Mouse (Mus musculus) layer of hippocampus, postnatal 14 days (tissue): Measurements from ENCODE around the gene Arhgap23. TPM values are rescaled to one million over a fixed set of nuclear protein-coding genes. Genes with fewer than 3 reads are reported as not detected.

Source experiments
- DNase-seq, 2 experiments: peaks; one replicate each; pipeline ENCODE4 v3.0.0; 2021 to 2022; ENCODE audit warnings: low spot score in 2 of 2, mixed read lengths in 1 of 2
- total RNA-seq, 2 experiments: library from RNA; stranded (reverse); gene quantifications; 2 replicates each; pipeline ENCODE4 v1.2.3; 2021

Arhgap23 gene
- total RNA-seq, 2 experiments from 2014 or later: 66.7 to 70.0 TPM

DNA sequence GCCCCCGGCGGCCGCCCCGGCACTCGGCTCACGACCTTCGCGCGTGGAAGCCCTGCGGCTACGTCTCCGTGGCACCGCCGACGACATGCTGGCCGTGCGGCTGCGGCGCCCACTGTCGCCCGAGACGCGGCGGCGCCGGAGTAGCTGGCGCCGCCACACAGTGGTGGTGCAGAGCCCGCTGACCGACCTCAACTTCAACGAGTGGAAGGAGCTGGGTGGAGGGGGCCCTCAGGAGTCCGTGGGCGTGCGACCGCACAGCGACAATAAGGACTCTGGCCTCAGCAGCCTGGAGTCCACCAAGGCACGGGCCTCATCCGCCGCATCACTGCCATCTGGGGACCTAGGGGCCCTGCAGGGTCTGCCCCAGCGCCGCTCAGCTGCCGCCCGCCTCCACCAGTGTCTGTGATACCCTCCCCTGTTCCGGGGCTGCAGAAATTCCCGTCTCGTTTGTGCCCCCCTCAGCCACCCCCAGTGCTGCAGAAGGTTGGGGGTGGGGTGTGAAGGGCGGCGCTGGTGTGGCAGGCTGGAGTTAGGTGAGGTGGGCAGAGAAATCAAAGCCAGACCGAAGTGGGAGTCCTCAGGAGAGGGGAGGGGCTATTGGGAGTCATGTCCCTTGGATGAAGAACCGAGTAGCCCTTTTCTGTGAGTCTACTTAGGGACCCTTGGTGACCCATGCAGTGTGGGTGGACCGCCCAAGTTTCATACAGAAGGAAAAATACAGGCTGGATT, 85.6 kb downstream of the Arhgap23 start:
- no peak for DNase-seq

DNA sequence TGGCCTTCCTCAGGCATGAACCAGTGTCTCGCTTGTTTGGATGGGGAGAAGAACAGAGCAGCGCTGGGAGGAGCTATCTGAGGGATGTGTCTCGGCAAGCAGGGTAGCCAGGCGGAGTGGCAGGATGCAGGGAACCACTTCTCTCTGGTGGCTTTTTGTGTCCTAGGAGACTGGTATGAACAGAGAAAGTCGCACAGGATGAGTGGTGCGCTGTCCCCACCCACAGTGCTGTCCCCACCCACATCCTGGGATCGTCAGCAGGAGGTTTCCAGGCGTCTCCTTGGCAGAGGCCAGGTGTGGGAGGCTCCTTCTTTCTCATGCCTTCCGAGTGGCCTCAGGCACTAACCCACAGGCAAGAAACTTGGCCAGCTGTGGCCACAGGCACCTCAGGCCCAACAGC, 87.0 kb downstream of the Arhgap23 start:
- DNase-seq: no peak

DNA sequence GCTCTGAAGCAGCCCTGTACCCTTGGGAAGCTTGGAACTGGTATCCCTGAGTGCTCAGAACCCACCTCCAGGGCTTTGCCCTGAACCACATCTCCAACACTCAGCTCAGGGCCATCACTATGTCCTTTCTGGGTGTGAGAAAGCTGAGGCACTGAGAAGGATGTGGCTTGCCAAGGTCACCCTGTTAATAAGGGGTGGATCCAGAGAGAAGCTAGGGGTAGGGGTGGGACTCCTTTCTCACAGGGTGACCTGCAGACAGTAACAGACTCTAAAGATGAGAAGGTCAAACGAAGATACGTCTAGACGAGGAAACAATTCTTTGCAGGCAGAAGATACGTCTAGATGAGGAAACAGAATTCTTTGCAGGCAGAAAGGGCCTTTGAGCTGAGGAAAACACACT, 87.5 kb downstream of the Arhgap23 start:
- no peak for DNase-seq

DNA sequence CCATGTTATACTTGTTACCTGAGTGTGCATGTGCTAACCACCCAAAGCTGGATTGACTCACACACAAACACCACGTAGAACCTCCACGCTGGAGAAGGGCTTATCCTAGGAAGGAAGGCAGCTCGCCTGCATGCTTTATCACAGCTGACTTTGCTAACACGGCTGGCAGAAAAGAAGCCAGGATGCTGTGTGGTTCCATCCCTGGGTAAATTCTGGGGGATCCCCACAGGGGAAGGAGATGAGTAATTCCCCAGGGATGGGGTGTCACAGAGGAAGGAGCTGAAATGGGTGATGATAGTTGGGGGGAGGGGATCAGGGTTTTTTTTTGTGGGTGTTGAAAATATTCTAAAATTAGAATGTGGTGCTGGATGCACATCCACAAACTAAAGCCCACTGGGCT, 90.5 kb downstream of the Arhgap23 start:
- DNase-seq: no peak

DNA sequence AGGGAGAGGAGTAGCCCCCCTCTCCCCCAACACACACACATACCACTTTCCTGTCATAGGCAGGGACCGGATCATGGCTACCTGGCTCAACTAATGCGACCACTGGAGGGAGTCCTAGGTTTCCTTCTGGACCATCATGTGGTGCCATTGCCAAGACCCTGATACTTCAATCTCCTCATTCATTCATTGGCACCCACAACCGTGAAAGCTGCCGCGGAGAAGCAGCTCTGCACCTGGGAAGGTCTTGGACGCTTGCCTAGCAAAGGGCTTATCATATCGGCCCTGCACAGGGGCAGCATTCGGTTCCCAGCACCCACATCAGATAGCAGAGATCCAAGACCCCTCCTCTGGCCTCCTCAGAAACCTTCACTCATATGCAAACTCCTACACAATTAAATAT, 91.0 kb downstream of the Arhgap23 start:
- DNase-seq: no peak

DNA sequence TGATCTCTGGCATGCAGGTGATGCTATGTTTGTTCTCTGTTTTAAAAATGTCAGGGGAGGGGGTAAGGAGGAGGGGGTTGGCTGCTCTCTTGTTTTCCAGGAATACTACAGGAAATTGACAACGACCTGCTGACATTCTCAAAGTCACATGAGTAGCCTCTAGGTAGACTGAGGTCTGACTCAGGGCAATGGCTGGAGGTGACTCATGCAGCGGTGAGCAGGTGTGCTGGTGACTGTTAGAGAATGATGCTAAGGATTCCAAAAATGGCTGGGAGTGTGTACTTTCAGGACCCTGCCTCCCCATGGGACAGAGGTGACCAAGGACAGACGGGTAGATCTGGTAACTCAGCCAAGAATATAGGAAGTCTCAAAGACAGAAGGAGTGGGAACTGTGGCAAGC, 92.9 kb downstream of the Arhgap23 start:
- no peak for DNase-seq

DNA sequence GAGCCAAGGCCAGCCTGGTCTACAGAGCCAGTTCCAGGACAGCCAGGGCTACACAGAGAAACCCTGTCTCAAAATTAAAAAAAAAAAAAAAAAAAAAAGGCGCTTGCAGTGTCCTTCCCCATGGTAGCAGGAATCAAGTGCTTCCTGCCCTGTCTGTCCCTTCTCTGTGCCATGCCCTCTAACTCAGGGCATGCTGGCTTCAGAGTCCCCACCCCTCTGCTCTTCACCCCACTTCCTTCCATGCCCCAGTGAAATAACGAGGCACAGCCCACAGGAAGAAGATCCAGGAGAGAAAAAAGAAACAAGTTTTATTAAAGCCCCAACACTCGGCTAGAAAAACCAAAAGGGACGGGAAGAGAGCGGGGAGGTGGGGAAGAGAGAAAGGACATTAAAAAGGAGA, 93.7 kb downstream of the Arhgap23 start:
- DNase-seq: no peak

DNA sequence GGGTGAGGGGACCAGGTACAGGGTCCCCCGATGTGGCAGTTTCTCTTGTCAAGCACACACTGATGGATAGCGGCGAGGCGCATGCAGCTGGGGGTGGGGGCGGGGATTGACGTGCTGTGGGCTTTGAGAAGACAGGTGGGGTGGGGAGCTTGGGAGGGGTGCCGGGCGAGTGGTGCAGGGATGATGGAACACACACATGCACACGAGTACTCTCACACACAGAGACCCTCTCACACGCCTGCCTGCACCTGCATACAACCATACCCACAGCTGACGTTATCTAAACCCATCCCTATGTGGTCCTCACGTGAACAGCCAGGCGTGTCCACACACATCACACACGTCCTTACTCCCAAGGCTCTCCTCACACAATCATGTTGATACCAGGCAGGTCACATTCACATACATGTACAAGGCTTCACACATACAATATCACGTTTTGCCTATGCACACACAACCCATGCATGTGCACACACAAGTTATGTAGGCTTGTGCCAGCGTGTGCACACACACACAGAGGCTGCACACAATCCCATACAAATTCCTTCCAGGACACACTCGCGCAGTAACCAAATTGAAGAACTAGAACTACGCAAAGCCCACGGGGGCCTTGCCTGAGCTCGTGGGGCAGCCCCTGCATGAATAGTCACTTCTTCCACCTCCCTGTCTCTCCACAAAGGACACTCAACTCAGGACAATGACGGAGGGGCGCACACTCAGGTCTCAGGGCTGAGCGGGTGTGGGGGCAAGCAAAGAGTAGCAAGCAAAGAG, 94.6 kb downstream of the Arhgap23 start:
- no peak for DNase-seq

DNA sequence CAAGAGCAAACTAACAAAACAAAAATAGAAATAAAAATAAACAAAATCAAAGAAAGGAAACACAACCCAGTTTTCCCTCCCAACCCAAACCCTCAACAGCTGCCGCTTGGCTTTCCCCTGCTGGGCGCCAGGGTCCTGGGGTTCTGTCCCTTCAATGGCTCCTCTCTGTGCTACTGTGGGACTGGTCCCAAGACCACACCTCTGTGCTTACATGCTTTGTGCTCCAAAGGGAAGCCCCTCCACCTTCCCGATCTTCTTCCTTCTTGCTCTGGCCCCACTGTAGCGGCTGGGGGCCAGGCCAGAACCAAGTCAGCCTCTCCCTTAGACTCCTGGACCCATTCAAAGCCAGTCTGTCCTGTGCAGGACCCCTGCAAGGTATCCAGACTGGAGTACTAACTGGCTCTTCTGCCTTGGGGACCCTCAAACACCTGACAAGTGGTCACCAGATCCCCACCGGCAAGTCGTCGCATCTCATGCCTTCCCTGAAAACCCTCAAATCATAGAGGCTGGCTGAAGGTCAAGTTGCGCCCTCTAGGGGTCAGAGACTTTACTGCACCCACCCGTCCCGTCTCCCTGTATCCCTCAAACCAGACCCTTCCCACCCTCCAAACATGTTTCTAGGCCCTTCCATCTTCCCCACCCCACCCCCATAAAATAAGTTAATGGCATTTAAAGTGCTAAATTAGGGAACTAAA, 95.8 kb downstream of the Arhgap23 start:
- peak; percentile 61 to 62 for DNase-seq

DNA sequence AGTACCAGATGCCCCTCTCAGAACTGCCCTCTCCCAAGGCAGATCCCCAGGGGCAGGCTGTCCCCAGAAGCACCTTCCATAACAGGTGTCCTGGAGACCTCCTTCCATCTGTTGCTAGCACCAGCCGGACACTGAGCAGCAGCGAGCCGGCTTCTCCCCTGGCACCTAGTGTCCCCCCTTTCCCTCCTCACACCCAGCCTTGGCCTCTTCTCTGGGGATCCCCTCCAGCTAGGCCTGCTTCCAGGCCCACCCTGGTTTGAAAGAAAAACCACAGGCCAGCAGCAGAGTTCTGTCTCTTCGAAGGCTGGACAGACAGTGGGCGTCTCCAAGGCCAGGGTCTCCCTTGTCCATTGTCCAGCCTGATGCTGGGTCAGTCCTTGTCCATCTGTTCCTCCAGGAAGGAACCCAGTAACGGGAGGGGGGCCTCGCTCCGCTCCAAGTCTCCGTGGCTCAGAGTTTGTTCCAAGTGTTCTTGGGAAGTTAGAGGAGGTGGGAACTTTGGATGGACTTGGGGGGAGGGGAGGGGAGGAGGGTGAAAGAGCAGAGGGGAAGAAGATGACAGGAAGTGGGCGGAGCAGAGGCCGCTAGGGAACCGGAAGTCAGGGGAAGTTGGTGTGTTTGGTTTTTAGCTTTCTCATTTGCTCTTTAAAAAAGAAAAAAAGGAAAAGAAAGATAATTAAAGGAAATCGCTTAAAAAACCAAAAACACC, 96.5 kb downstream of the Arhgap23 start:
- DNase-seq: no peak

DNA sequence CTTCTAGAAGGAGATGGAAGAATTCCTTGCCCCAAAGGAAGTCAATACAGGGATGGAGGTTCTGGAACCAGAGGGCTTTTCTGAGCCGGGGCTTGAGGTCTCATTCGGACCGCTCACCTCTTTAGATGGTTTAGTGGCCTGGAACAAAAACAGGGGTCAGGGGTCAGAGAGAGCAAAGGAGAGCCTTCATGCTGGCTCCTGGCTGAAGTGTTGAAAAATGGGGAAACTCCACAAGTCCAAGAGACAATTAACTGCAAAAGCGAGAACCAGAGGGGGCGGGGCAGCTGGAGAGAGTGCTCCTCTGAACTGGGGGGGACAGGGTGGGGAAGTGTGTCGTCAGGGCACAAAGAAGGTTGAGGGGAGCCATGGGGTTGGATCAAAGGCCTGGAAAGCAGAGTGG, 97.2 kb downstream of the Arhgap23 start:
- no peak for DNase-seq

DNA sequence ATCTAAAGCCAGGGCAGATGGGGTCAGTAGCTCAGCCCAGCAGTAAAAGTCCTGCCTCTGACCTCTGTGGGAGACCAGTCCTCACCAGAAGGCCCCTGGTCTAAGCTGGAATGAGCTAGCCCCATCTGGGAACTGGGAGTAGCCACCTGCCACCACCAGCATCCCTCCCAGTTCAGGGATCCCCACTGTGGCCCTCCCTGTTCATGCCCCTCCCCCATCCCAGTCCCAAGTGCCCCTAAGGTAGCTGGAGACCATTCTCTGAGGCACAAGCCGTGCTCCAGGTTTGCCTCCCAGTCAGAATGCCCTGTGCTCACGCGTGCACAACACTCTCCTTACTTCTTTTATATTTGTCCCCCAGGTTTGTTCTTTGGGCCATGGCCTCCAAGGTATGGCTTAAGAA, 97.7 kb downstream of the Arhgap23 start:
- DNase-seq: no peak

DNA sequence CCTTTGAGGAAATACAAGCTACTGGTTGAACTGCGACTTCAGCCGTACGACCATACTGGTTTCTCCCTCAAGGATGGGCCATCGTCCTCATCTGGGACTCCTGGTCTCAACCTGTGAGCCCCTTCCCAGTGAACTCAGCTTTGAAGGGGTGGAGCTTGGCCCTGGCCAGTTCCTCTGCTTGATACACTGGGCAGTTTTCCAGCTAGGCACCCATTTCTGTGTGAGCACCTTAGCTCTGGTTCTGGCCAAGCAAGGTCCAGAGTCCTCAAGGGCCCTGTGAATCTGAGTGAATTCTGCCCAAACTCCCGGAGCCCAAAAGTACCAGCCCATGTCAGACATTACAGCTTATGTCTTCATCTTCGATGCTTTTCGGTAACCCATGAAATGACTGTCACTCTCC, 105.2 kb downstream of the Arhgap23 start:
- DNase-seq: no peak

DNA sequence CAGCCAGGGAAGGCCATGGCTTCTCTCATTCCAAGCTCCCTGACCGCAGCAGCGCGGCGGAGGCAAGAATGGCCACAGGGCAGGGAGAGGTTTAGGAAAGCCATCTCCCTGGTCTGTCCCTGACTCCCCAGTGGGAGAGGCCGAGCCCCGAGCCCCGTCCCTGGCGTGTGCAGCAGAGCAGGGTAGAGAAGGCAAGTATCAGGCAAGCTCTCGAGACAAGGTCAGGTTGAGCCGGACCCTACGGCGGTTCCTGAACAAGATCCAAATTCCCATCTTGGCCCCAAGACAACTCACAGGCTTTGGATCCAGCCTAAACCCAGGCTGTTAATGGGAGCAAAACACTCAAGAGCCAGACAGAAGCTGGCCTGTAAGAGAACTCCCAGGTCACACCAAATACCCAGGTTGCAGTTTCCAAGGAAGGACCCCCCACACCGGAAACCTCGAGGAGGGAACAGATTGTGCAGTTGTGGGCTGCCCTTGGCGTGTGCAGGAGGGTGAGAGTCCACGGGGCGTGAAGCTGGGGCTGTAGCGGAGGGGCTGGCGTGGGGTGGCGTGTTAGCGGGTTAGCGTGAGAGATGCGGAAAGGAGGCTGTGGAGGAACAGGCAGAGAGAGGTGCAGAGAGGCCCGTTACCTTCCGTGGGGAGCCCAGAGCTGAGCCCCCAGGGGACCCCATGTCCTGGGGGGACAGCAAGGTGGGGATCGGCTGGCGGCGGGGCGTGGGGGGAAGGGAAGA, 106.6 kb downstream of the Arhgap23 start:
- DNase-seq: no peak

DNA sequence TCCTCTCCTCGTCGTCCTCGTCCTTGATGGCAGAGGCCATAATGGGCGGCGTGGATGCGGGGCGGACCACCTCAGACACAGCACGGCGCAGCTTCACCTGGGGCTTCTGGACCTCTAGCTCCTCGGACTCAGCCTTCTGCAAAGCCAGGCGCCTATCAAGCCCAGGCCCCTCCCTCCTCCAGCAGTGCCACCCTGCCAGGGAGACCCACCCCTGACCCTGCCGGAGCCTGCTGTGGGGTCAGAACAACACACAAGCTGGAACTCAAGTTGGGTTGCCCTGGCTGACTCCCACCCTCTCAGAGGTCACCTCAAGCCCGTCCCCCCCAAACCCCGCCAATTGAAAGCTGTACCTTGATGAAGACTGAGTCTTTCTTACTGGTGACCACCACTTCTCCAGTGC, 107.8 kb downstream of the Arhgap23 start:
- DNase-seq: no peak

DNA sequence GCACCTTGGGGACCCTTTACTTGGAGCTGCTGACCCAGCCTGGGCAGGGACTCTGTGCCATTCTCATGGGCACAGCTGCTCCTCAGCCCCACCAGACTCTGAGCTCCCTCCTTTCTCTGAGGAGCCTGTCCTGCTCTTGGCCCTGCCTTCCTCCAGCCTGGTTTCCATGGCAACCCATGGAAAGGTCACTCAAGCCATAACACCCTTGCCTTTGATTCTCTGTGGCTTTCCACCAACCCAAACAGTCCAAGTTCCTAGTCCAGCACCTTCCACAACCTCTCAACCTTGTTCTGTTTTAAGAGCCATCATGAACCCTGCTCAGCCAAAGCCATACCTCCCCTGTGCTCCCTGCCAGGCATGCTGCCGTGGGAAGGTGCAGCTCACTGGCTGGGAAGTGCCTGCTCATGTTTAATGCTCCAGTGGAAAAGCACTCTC, 108.5 kb downstream of the Arhgap23 start:
- no peak for DNase-seq

DNA sequence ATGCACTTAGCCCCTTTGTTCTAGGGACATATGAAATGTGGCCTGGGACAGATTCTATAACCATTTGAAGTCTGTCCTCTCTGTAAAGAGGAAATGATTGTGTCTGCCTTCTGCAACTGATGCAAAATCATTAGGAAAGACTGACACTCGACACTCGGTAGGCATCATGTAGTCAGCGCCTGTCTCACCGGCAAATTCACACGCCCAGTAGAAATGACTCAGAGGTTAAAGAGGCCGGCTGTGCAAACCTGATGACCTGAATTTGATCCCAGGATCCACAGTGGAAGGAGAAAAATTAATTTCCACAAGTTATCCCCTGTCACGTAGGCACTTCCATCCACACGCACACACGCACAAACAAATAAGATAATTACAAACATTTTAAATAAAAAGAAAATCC, 109.0 kb downstream of the Arhgap23 start:
- DNase-seq: no peak

DNA sequence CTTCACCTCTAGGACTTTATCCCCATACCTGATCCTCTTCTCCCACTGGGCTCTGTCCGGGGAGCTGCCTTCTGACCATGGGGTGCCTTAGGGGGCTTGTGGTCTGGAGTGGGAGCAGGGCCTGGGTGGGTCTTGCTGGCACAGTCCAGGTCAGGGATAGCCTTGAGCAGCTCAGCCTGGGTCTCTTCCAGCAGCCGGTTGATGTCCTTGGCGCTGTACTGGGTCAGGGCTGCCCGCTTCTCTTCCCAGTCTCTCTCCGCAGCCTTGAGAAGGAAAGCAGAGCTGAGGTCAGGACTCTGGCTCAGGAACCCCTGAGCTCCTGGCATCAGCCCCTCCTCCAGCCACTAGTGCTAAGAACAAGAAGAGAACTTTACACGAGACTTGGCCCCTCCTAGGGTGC, 110.0 kb downstream of the Arhgap23 start:
- DNase-seq: no peak

DNA sequence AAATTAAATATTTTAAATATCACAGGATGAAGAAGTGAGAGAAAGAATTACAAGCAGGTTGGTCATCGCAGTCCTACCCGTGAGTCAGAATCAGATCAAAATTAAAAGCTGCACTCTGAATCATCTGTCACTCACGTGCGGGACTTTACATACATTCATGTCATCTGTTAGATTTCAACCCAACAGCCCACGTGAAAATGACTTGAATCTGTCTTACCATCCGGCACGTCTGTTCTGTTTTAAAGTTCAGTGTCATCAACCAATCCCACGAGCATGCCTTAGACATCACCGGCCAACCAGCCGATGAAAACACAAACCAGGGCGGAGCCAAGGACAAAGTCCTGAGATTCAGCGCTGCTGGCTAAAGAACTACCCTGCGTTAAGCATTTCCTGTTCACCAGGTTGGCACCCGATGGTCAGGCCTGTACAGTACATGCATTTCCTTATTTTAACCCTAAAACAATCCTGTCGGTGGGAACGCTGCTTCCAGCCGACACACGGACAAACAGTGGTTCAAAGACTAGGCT, 113.0 kb downstream of the Arhgap23 start:
- DNase-seq: no peak

DNA sequence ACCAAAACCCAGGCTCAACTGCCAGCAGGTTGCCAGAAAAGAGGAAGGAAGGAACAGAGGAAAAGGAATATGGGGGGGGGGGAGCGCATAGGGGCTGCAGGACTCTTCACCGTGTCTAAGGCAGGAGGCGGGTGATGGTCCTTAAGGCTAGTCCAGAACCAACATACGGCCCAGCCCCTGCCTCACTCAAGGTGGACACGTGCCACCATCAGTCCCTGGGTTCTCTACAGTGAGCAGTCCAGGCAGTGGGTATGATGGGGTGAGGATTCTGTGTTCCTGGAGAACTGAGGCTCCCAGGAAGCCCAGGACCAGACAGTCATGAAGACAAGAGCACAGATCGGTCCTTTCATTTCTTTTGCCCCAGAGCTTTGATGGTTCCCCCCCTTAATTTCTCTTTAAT, 114.7 kb downstream of the Arhgap23 start:
- DNase-seq: no peak

DNA sequence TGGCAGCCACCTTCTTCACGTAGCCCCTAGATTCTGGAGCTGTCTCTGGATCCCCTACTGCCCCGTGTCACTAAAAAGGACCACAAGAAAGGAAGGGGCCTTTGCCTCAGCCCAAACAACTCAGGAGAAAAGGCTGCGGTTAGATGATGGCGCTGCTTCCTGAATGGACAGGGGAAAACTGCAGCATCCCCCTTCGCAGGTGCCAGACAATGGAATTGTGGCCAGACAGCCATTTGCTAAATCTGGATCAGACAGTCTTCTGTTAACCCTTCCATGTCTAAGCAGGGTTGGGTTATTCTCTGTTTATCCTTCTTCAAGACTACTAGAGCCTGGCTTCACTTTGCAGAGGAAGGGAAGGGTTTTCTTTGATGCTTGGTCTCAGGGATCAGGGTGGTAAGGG, 115.6 kb downstream of the Arhgap23 start:
- no peak for DNase-seq
